Mouse (Mus musculus): Measurements from ENCODE around the gene Anapc13. TPM values are rescaled to one million over a fixed set of nuclear protein-coding genes. Genes with fewer than 3 reads are reported as not detected.

Gene Anapc13
- polyA plus RNA-seq (2014; fragmentation: Nextera tagmentation; extraction: Ambion mirVana): 201 and 210 TPM in 2 replicates

- under 1% methylated on average over 73 of the region's 84 CpGs for WGBS (ENCODE audit: insufficient replicate concordance)
Measured at GRCm38 (mm10) chr9:102625983-102626838, at the start of gene Anapc13, which contains the start of gene Cep63. Anapc13 (plus strand) TSS chr9:102626296. Cep63 (minus strand) TSS chr9:102626534.

GRCm38 (mm10) chr9:102577480-102577879 is 48.6 kb upstream of the Anapc13 start:
- H3K9ac ChIP-seq (ENCODE audit: low read depth, low read length): no peak overlapping the region
- no peaks in the 10 kb centered on the region for H3K9me3 ChIP-seq (replicated peaks; ENCODE audit: control insufficient read depth, low read length)
- peaks cover 7% of the 10 kb centered on the region for H3K4me1 ChIP-seq (ENCODE audit: control insufficient read depth, insufficient read depth, low read length)
- H3K36me3 ChIP-seq (ENCODE audit: control insufficient read depth, insufficient read depth, low read length): no peaks in the 10 kb centered on the region
- no peak for ATAC-seq (replicated peaks; ENCODE audit: insufficient number of reproducible peaks, low FRiP score, low TSS enrichment)
- H3K27me3 ChIP-seq (ENCODE audit: control insufficient read depth, insufficient read depth, low read length): no peaks in the 10 kb centered on the region
- no peak overlapping the region for H3K4me3 ChIP-seq (ENCODE audit: low read depth, low read length)
- WGBS (ENCODE audit: insufficient replicate concordance): 59% methylated on average over 5 of the region's 5 CpGs
- no peak overlapping the region for H3K4me2 ChIP-seq
- H3K27ac ChIP-seq (ENCODE audit: low read depth, low read length): peak overlapping the region; percentile 64

More at GRCm38 (mm10) chr9:102625983-102626838, at the start of gene Anapc13, which contains the start of gene Cep63:
- peak; percentile 94 for ATAC-seq (replicated peaks; ENCODE audit: insufficient number of reproducible peaks, low FRiP score, low TSS enrichment)
- Histone ChIP-seq H3K4me2 (peak within 1 kb of the TSS; percentile 84), H3K36me3 (ENCODE audit: control insufficient read depth, insufficient read depth, low read length) (no peaks in the 10 kb centered on the region), H3K4me1 (ENCODE audit: control insufficient read depth, insufficient read depth, low read length) (peaks cover 13% of the 10 kb centered on the region), H3K9ac (ENCODE audit: low read depth, low read length) (peak within 1 kb of the TSS; percentile 100), H3K27me3 (ENCODE audit: control insufficient read depth, insufficient read depth, low read length) (no peaks in the 10 kb centered on the region), H3K27ac (ENCODE audit: low read depth, low read length) (peak within 1 kb of the TSS; percentile 92), H3K9me3 (replicated peaks; ENCODE audit: control insufficient read depth, low read length) (no peaks in the 10 kb centered on the region), H3K4me3 (ENCODE audit: low read depth, low read length) (peak within 1 kb of the TSS; percentile 85)

- no peak overlapping the region for H3K9ac ChIP-seq (ENCODE audit: low read depth, low read length)
- no peak overlapping the region for H3K4me3 ChIP-seq (ENCODE audit: low read depth, low read length)
- H3K36me3 ChIP-seq (ENCODE audit: control insufficient read depth, insufficient read depth, low read length): peaks cover 10% of the 10 kb centered on the region; the same call in 1 of the 2 replicates
- H3K4me1 ChIP-seq (ENCODE audit: control insufficient read depth, insufficient read depth, low read length): peaks cover 7% of the 10 kb centered on the region
- WGBS (ENCODE audit: insufficient replicate concordance): 77% methylated on average over 12 of the region's 12 CpGs
- no peak overlapping the region for H3K27ac ChIP-seq (ENCODE audit: low read depth, low read length)
- ATAC-seq (replicated peaks; ENCODE audit: insufficient number of reproducible peaks, low FRiP score, low TSS enrichment): no peak
- no peaks in the 10 kb centered on the region for H3K27me3 ChIP-seq (ENCODE audit: control insufficient read depth, insufficient read depth, low read length)
- no peaks in the 10 kb centered on the region for H3K9me3 ChIP-seq (replicated peaks; ENCODE audit: control insufficient read depth, low read length)
- no peak overlapping the region for H3K4me2 ChIP-seq
Measured at GRCm38 (mm10) chr9:102581921-102582469, 44.1 kb upstream of the Anapc13 start.

- H3K27ac ChIP-seq (ENCODE audit: low read depth, low read length): no peak overlapping the region
- H3K9ac ChIP-seq (ENCODE audit: low read depth, low read length): no peak overlapping the region
- no peak for ATAC-seq (replicated peaks; ENCODE audit: insufficient number of reproducible peaks, low FRiP score, low TSS enrichment)
- WGBS (ENCODE audit: insufficient replicate concordance): 85% methylated on average over 5 of the region's 5 CpGs
- peaks cover 10% of the 10 kb centered on the region; the same call in 1 of the 2 replicates for H3K36me3 ChIP-seq (ENCODE audit: control insufficient read depth, insufficient read depth, low read length)
- no peak overlapping the region for H3K4me2 ChIP-seq
- H3K4me3 ChIP-seq (ENCODE audit: low read depth, low read length): no peak overlapping the region
- no peaks in the 10 kb centered on the region for H3K9me3 ChIP-seq (replicated peaks; ENCODE audit: control insufficient read depth, low read length)
- no peaks in the 10 kb centered on the region for H3K27me3 ChIP-seq (ENCODE audit: control insufficient read depth, insufficient read depth, low read length)
- no peaks in the 10 kb centered on the region for H3K4me1 ChIP-seq (ENCODE audit: control insufficient read depth, insufficient read depth, low read length)
Measured at GRCm38 (mm10) chr9:102587347-102587746, 38.7 kb upstream of the Anapc13 start.

GRCm38 (mm10) chr9:102594667-102595393 is 31.3 kb upstream of the Anapc13 start:
- no peak overlapping the region for H3K4me3 ChIP-seq (ENCODE audit: low read depth, low read length)
- no peak for ATAC-seq (replicated peaks; ENCODE audit: insufficient number of reproducible peaks, low FRiP score, low TSS enrichment)
- no peaks in the 10 kb centered on the region for H3K27me3 ChIP-seq (ENCODE audit: control insufficient read depth, insufficient read depth, low read length)
- H3K27ac ChIP-seq (ENCODE audit: low read depth, low read length): no peak overlapping the region
- peaks cover 10% of the 10 kb centered on the region; the same call in 1 of the 2 replicates for H3K36me3 ChIP-seq (ENCODE audit: control insufficient read depth, insufficient read depth, low read length)
- H3K9ac ChIP-seq (ENCODE audit: low read depth, low read length): no peak overlapping the region
- H3K4me1 ChIP-seq (ENCODE audit: control insufficient read depth, insufficient read depth, low read length): no peaks in the 10 kb centered on the region
- no peaks in the 10 kb centered on the region for H3K9me3 ChIP-seq (replicated peaks; ENCODE audit: control insufficient read depth, low read length)
- no peak overlapping the region for H3K4me2 ChIP-seq
- WGBS (ENCODE audit: insufficient replicate concordance): 73% methylated on average over 6 of the region's 6 CpGs

- no peaks in the 10 kb centered on the region for H3K27me3 ChIP-seq (ENCODE audit: control insufficient read depth, insufficient read depth, low read length)
- 81% methylated on average over 8 of the region's 8 CpGs for WGBS (ENCODE audit: insufficient replicate concordance)
- H3K4me1 ChIP-seq (ENCODE audit: control insufficient read depth, insufficient read depth, low read length): no peaks in the 10 kb centered on the region
- no peaks in the 10 kb centered on the region for H3K9me3 ChIP-seq (replicated peaks; ENCODE audit: control insufficient read depth, low read length)
- H3K4me2 ChIP-seq: no peak overlapping the region
- no peak overlapping the region for H3K4me3 ChIP-seq (ENCODE audit: low read depth, low read length)
- H3K9ac ChIP-seq (ENCODE audit: low read depth, low read length): no peak overlapping the region
- no peak for ATAC-seq (replicated peaks; ENCODE audit: insufficient number of reproducible peaks, low FRiP score, low TSS enrichment)
- no peak overlapping the region for H3K27ac ChIP-seq (ENCODE audit: low read depth, low read length)
- peaks cover 10% of the 10 kb centered on the region; the same call in 1 of the 2 replicates for H3K36me3 ChIP-seq (ENCODE audit: control insufficient read depth, insufficient read depth, low read length)
Measured at GRCm38 (mm10) chr9:102595662-102596436, 30.2 kb upstream of the Anapc13 start.

- no peaks in the 10 kb centered on the region for H3K9me3 ChIP-seq (replicated peaks; ENCODE audit: control insufficient read depth, low read length)
- H3K36me3 ChIP-seq (ENCODE audit: control insufficient read depth, insufficient read depth, low read length): peaks cover 9% of the 10 kb centered on the region
- H3K27me3 ChIP-seq (ENCODE audit: control insufficient read depth, insufficient read depth, low read length): no peaks in the 10 kb centered on the region
- H3K9ac ChIP-seq (ENCODE audit: low read depth, low read length): no peak overlapping the region
- H3K27ac ChIP-seq (ENCODE audit: low read depth, low read length): no peak overlapping the region
- no peak overlapping the region for H3K4me3 ChIP-seq (ENCODE audit: low read depth, low read length)
- no peak overlapping the region for H3K4me2 ChIP-seq
- H3K4me1 ChIP-seq (ENCODE audit: control insufficient read depth, insufficient read depth, low read length): peaks cover 2% of the 10 kb centered on the region; the same call in 1 of the 2 replicates
- ATAC-seq (replicated peaks; ENCODE audit: insufficient number of reproducible peaks, low FRiP score, low TSS enrichment): no peak
- WGBS (ENCODE audit: insufficient replicate concordance): 80% methylated on average over 2 of the region's 2 CpGs
Measured at GRCm38 (mm10) chr9:102601187-102601586, 24.9 kb upstream of the Anapc13 start.

- H3K4me3 ChIP-seq (ENCODE audit: low read depth, low read length): no peak overlapping the region
- 74% methylated on average over 2 of the region's 2 CpGs for WGBS (ENCODE audit: insufficient replicate concordance)
- H3K9me3 ChIP-seq (replicated peaks; ENCODE audit: control insufficient read depth, low read length): no peaks in the 10 kb centered on the region
- no peaks in the 10 kb centered on the region for H3K27me3 ChIP-seq (ENCODE audit: control insufficient read depth, insufficient read depth, low read length)
- peaks cover 2% of the 10 kb centered on the region; the same call in 1 of the 2 replicates for H3K4me1 ChIP-seq (ENCODE audit: control insufficient read depth, insufficient read depth, low read length)
- H3K27ac ChIP-seq (ENCODE audit: low read depth, low read length): no peak overlapping the region
- H3K36me3 ChIP-seq (ENCODE audit: control insufficient read depth, insufficient read depth, low read length): peaks cover 6% of the 10 kb centered on the region
- H3K9ac ChIP-seq (ENCODE audit: low read depth, low read length): no peak overlapping the region
- H3K4me2 ChIP-seq: no peak overlapping the region
- no peak for ATAC-seq (replicated peaks; ENCODE audit: insufficient number of reproducible peaks, low FRiP score, low TSS enrichment)
Measured at GRCm38 (mm10) chr9:102601666-102602065, 24.4 kb upstream of the Anapc13 start.
